Mouse (Mus musculus) cortical plate, adult 2 months (tissue): Measurements from ENCODE around the gene Arid4b. TPM values are rescaled to one million over a fixed set of nuclear protein-coding genes. Genes with fewer than 3 reads are reported as not detected.

Experiments used
- H3K27ac ChIP-seq: fragments of 200-500 bp; 2 replicates; pipeline ENCODE4 v1.5.1; 2012; ENCODE audit warnings: low read length, control low read depth, inconsistent platforms; ENCODE audit not compliant: insufficient read depth
- H3K4me1 ChIP-seq: fragments of 200-500 bp; 2 replicates; pipeline ENCODE4 v1.6.1; 2011; ENCODE audit warnings: low read length; ENCODE audit not compliant: control insufficient read depth, insufficient read depth
- H3K4me3 ChIP-seq: fragments of 200-500 bp; 2 replicates; pipeline ENCODE4 v1.5.1; 2011; ENCODE audit warnings: mild to moderate bottlenecking, low read length, control low read depth; ENCODE audit not compliant: insufficient read depth
- CTCF ChIP-seq: fragments of 200-500 bp; IDR thresholded peaks from 2 replicates; pipeline ENCODE4 v1.5.1; 2011; ENCODE audit warnings: mild to moderate bottlenecking, control low read depth, low read length; ENCODE audit not compliant: insufficient read depth; ENCODE audit errors: extremely low read depth
- POLR2A ChIP-seq: fragments of 200-500 bp; IDR thresholded peaks from 2 replicates; pipeline ENCODE4 v1.6.1; 2011; ENCODE audit warnings: mild to moderate bottlenecking, low read length, control low read depth; ENCODE audit not compliant: insufficient read depth; ENCODE audit errors: extremely low read depth
- polyA plus RNA-seq: library from polyadenylated mRNA; depleted of rRNA; stranded (reverse); fragments of >200 nt; gene quantifications from 2 replicates; pipeline ENCODE4 v1.2.3, GENCODE M21; 2012

Arid4b gene
- polyA plus RNA-seq, 1 experiment = 26.3 TPM

DNA sequence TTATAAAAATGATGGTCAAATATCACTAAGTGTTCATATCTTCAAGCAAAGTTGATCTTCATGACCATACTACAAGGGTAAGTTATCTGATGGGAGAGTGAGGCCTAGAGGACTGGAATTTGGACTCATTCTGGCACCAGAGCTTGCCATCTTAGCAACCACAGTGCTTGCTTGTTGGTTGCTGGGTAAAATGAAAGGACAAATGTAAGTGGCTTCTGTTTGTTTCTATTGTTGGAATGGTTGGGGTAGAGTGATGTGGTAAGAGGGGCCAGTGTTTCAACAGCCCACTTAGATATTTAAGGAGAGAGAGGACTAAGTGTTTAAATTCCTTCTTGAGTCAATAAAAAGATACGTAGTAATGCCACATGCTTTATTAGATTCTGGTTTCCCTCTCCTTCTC is 25.6 kb downstream of the Arid4b start:
- H3K27ac ChIP-seq = no peak overlapping the region
- TF ChIP-seq POLR2A = no peak
- no peak for TF ChIP-seq CTCF
- H3K4me3 ChIP-seq = no peak overlapping the region
- H3K4me1 ChIP-seq = no peaks in the 10 kb centered on the region

DNA sequence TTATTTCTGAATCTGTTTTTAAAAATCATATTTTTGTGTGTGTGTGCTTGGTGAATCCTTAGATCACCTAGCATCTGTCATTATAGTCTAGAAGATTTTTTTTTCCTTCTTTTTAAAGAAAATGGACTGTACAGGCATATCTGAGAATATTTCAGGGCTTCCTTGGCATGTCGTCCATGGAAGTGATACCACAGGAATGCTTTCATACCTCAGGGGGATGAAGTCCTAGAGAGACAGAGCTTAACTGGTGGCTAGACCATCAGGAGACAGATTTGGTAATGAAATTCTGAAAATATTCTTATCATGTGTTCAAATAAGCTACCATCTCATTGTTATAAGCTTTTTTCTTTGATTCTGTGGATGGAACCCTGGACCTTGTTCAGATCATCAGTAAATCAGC is 40.0 kb downstream of the Arid4b start:
- H3K4me3 ChIP-seq = no peak overlapping the region
- TF ChIP-seq CTCF (no peak), POLR2A (no peak)
- no peak overlapping the region for H3K27ac ChIP-seq
- no peaks in the 10 kb centered on the region; the same call in 1 of the 2 replicates for H3K4me1 ChIP-seq

DNA sequence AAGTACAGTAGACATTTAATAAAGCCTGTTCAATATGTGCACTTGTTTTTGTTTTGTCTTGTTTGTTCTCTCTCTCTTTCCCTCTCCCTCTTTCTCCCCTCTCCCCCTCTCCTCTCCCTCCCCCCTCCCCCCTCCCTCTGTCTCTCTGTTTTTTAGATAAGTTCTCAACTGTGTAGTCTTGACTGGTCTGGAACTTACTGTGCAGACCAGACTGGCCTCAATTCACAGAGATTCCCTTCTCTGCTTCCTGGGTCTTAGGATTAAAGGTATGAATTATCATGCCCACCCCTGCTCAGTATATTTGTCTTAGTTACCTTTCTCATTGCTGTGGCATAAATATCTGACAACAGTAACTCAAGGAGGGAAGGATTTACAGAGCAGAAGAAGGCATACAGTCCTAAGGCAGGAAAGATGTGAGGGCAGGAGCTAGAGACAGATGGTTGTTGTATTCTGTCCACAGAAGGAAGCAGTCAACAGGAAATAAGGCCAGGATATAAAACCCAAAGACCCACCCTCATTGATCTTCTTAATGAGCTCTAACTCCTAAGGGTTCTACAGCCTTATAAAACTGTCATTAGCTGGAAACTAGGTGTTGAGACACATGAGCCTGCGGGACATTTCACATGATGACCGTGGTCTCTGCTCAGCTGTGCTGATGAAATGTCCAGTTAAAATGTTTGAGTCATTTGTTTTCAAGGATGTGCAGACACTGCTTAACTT is 47.3 kb downstream of the Arid4b start:
- Histone ChIP-seq H3K27ac (no peak overlapping the region), H3K4me3 (no peak overlapping the region), H3K4me1 (no peaks in the 10 kb centered on the region; the same call in 1 of the 2 replicates)
- TF ChIP-seq POLR2A = no peak

DNA sequence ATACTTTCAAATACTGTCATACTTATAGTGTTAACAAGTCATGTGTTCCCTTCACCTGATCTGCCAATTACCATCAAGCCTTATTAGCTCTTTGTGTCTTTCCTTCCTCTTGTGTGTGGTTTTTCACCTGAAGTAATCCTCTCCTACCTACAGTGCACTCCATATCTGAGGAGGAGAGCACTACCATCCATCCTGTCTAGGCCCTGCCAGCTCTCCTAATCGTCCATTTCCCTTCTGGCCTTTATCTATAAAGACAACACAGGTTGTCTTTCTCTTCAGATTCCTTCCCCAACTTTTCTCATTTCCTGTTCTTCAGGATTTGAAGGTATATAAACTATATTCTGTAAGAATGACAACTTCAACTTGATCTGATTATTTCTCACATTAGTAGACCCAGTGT is 48.1 kb downstream of the Arid4b start:
- H3K4me3 ChIP-seq = no peak overlapping the region
- no peak for TF ChIP-seq CTCF
- H3K4me1 ChIP-seq = no peaks in the 10 kb centered on the region; the same call in 1 of the 2 replicates
- no peak overlapping the region for H3K27ac ChIP-seq

DNA sequence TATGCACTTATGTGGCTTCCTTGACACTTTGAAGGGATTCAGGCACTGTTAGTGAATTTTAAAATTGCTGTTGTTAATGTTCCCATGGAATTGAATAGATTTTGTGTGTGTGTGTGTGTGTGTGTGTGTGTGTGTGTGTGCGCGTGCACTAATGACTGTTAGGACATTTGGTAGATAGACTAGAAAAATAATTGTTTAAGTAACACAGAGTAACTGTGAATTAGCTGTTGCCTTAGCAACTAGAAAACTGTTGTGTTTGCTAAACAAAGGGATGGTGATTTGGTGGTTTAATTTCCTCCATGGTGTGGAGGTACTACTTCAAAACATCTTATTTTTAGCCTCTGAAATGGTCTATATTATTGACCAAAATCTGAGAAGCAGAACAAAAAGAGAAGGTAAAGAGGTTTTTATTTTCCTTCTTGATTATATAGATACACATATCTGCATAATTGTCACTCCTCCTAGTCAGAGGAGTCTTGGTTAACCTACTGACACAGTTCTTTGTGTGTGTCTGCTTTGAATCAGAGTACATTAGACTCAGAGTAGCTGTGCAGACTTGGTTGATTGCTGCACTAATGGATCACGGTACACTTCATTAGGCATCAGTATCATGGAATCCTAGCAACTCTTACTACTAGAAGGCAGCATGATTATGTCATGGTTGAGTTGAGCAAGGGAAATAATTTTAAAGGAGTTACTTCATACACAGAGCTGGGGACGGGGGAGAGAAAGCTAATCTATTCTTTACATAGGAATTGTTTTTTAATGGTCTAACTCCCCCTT is 50.9 kb downstream of the Arid4b start:
- Histone ChIP-seq H3K4me1 (no peaks in the 10 kb centered on the region; the same call in 1 of the 2 replicates), H3K4me3 (no peak overlapping the region), H3K27ac (no peak overlapping the region)
- no peak for TF ChIP-seq POLR2A
- TF ChIP-seq CTCF = no peak

DNA sequence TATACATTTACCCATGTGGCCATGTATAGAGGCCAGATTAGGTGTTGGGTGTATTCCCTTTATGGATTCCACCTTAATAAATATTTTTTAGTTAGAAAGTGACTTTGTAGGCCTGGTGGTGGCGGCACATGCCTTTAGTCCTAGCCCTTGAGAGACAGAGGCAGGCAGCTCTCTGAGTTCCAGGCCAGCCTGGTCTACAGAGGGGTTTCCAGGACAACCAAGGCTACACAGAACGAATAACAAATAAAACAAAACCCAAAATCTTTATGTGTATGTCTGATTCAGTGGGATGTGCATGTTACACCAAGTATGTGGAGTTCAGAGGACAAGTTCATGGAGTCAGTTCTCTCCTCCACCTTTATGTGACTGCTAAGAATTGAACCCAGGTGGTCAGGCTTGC is 52.8 kb downstream of the Arid4b start:
- TF ChIP-seq CTCF (no peak), POLR2A (no peak)
- H3K4me3 ChIP-seq = no peak overlapping the region
- H3K4me1 ChIP-seq = no peaks in the 10 kb centered on the region; the same call in 1 of the 2 replicates
- no peak overlapping the region for H3K27ac ChIP-seq

DNA sequence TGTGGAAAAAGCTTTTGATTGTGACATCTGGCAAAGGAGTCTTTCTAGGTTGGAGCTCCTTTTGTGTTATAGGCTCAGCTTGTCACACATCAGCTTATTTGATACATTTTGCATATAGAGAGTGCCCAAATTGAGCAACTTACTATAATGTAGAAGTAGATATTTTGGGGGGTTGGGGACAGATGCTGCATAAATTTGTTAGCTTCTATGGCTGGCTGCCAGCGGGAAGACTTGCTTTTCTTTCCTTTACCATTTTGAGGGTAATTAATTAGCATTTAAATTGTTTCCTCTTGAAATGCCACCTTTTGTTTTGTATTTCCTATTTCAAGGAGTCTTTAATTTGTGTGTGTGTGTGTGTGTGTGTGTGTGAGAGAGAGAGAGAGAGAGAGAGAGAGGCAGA is 68.6 kb downstream of the Arid4b start:
- Histone ChIP-seq H3K27ac (no peak overlapping the region), H3K4me3 (no peak overlapping the region), H3K4me1 (peaks cover 2% of the 10 kb centered on the region; the same call in 1 of the 2 replicates)
- TF ChIP-seq CTCF (no peak), POLR2A (no peak)

DNA sequence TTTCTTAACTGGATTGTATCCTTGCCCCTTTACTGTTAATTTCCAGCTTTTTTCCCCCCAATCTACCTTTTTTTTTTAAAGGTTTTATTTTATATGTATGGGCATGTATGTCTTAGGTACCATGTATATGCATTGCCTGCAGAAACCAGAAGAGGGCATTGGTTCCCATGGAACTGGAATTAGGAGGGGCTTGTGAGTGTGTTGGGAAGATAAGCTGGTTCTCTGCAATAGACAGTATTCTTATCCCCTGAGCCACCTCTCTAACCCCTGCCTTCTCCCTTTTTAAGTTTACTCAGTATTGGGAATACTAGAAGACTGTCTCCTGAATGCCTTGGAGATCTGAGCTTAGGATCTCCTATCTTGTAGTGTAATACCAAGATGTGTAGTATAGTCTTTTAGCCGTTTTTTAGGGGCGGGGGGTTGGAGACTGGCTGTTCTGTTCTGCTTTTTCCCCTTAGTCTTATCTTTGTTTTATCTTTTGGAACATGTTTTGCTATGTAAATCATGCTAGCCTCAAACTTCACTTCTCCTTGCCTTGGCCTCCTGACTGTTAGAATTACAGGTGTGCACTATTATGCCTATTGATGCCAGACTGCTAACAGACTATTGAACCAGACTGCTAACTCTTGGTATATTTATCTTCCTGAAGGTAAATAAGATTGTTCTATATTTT is 79.4 kb downstream of the Arid4b start:
- Histone ChIP-seq H3K27ac (no peak overlapping the region), H3K4me1 (no peaks in the 10 kb centered on the region), H3K4me3 (no peak overlapping the region)
- no peak for TF ChIP-seq POLR2A
- TF ChIP-seq CTCF = no peak

DNA sequence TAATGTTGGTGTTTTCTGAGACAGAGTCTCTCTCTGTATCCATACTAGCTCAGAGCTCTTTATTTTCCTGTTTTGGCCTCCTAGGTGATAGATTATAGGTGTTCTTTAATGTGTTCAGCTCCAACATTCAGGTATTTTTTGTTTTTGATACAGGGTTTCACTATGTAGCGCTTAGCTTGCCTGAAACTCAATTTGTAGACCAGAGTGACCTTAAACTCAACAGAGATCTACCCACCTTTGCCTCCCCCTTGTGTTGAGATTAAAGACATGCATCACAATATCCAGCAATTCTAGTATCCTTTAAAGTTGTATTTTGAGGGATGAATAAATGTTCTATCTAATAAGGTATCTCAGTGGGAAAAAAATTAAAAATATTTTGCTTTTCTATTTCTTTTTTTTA is 115.0 kb downstream of the Arid4b start:
- Histone ChIP-seq H3K27ac (no peak overlapping the region), H3K4me1 (no peaks in the 10 kb centered on the region), H3K4me3 (no peak overlapping the region)
- TF ChIP-seq POLR2A = no peak
- no peak for TF ChIP-seq CTCF
